Mouse (Mus musculus) layer of hippocampus, postnatal 10 days (tissue): Measurements from ENCODE around the gene Gcsh. TPM values are rescaled to one million over a fixed set of nuclear protein-coding genes. Genes with fewer than 3 reads are reported as not detected.

Experiments used
- DNase-seq, 2 experiments: peaks; one replicate each; pipeline ENCODE4 v3.0.0; 2021; ENCODE audit warnings: low spot score in 2 of 2
- long read RNA-seq: library from polyadenylated mRNA; stranded (forward); transcript quantifications from one replicate; pipeline ENCODE4 v2.0.0, GENCODE M21; 2023
- total RNA-seq, 2 experiments: library from RNA; stranded (reverse); gene quantifications; 2 replicates each; pipeline ENCODE4 v1.2.3; 2021

Gene Gcsh
- 10 to 100 TPM; 55.4 to 56.1 TPM for total RNA-seq
- long read RNA-seq, transcript Gcsh-201 (5 exons, 1,443 nt): major isoform, 83 of 98 reads
- long read RNA-seq, partial matches to known transcripts: 2 of 98 reads
- long read RNA-seq, other reads (novel, unspliced or antisense): 13 of 98 reads

DNA sequence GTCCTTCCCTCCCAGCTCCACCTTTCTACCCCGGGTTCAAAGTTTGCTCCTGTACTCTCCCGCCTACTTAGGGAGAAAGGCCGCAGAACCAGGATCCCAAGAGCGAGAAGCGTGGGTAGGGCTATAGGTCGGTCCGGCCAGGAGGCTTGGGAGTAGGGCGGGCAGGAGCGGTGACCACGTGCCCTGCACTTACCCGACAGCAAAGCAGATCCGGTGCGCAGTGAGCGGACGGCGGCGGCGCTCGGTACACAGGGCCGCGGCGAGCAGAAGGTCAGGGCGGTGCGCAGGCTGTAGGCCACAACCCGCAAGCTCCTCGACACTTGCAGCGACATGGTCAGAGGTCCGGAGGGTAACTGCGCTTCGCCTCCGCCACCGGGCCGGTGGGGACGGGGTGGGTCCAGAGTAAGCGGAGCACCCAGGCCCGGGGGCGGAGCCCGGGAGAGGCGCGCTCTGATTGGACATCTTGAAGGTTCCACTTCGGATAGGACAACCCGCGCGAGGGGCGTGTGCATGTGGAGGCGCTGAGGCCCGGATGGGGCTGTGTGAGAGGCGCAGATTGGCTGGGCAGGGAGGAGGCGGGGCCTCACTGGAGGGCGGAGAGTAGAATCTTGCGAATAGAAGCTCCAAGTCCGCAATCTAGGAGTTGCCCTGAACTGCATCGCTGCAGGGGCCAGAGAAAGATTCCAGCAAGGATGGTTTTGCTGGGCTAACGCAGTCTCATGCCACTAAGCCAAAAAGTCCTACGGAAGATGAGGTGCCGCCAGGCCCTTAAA is at the start of gene Gcsh:
Gene Gcsh, minus strand, starts transcription at position 443 of the 773 bp plus-strand sequence.
- peak; percentile 95 to 97 for DNase-seq

DNA sequence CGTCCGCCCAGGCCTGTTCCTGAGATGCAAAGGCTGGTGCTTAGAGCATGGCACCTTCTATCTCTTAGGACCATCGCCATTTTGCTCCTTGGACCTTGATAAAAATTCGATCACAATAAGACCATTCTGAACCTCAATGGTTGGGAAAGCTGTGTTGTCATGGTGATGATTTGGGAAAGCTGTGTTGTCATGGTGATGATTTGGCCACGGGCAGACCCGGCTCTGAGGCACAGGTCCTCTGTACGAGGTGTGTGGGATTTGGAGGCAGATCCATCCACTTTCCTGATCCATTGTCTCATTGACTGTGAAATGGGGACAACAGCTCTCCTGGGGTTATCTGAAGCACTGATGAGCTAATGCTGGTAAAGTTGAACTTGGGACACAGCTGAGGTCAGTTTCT is 46.5 kb upstream of the Gcsh start:
- peak in 1 of 2 experiments; percentile 14 for DNase-seq

DNA sequence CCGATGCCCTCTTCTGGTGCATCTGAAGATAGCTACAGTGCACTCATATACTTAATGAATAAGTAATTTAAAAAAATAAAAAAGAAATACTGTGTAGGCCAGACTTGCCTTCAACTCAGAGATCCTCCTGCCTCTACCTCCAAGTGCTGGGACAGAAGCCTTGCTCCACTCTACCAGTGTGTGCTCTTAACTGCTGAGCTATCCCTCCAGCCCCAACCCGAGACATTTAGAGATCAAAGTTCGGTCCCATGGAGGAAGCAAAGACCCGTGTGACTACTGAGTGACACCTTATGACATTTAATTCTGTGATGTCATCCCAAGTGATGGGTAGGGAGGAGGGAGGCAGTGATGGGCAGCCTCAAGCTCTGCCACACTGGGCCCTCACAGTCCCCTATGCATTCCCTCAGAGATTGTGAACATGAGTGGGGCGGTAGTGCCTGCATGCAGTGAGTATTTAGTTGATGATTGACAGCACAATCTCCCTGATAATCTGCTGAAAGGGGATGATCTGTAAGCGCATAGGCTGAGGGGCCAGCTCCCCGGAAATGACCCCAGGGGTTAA is 44.1 kb upstream of the Gcsh start:
- DNase-seq: no peak

DNA sequence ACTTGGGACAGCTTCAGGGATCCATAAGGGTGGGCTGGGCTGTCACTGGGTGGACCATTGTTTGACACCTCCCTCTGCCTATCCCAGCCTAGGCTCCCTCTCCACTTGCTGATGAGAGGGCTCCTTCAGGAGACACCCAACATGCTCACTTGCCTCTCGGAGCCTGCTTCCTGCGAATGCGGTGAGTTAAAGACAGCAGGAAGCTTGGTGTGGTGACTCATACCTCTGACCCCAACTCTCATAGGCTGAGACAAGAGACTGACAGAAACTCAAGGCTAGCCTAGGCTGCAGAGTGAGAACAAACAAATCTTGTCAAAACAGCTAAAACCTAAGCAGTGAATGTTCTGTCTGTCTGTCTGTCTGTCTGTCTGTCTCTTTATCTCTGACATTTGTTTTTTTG is 40.1 kb upstream of the Gcsh start:
- DNase-seq: no peak

DNA sequence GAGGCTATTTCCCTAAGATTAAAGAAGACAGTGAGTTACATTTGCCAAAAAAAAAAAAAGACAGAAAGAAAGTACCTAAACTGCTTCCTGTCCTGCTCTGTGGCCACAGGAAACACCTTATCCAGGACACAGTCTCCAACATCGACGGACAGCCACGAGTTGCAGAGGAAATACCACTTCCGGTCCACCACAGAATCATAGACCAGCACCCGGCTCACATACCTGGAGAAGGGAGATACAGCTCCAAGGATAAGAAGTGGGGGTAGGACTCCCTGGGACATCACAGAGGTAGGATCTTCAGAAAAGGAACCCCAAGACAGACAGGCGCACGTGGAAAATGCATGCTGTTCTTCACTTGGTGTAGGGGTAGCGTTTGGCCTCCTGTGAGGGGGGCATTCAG is 39.3 kb upstream of the Gcsh start:
- no peak for DNase-seq

DNA sequence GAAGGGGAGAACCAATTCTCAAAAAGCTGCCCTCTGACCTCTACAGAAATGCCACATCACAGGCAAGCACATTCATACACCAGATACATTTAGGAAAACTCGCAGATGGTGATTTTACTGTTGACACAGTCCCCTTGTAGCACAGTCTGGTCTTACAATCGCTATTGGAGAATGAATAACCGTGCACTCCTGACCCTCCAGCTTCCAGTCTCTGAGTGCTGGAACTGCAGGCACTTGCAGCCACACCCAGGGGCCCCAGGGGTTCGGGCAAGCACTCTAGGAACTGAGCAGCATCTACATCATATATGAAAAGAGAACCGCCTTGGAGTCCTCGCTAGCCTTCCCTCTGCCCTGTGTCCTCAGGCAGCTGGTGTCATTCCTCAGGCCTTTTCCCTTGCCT is 38.1 kb upstream of the Gcsh start:
- DNase-seq: no peak

DNA sequence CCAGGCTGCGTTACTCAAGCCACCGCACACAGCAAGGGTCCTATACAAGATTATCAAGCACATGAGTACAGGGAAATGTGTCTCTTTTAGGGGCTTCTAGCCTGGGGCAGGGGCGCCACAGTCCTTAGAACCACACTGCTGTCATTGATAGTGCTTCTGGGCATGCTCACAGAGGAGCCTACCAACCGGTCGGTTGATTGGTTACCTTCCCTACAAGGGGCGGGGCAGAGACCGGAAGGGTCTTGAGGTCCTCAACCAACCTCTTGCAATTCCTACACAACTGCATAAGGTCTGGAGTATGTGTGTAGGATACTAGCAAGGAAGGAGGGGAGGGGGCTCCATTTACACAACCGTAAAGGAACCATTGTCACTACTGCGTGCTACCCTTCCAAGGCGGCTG is 35.3 kb upstream of the Gcsh start:
- no peak for DNase-seq

DNA sequence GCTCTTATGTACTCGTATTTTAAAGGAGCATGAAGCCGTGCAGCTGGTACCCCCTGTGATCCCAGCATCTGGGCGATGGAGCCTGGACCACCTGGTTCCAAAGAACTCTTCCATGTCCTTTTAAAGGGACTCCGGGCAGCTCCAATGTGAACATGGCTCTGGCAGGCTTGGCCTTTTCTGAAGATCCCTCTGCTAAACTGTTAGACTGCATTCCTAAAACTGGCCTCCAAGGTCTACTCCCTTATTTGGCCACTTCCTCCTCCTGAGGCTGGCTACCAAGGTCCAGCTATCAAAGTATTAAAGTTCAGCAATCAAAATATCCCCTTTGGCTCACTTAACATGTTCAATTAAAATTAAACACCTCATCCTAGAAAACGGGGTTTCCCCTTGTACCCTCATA is 34.3 kb upstream of the Gcsh start:
- no peak for DNase-seq

DNA sequence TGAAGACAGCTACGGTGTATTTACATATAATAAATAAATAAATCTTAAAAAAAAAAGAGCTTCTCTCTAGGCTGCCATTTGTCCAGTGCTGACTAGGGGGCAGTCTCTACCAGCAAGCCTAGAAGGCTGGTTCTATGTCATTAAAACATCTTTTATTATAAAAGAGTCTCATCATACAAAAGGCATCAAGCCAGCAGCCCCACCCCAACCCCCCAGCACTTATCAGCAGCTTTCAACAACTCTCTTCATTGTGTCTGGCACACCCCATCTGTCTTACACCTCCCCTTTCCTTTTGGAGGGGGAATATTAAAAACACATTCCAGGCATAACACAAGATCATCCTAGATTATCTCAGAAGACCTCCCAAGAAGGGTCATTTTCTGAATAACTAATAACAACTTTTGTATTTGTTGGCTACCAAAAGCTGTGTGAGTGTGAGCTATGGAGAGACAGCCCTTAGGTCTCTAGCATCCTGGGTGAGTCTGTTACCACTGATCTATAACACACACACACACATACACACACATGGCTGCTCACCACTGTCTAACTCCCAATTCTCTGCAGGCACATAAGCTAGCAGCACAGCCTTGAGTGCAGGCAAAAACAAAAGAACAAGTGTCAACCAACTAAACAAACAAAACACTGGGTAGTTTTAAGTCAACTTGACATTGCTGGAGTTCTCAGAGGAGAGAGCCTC is 29.1 kb upstream of the Gcsh start:
- DNase-seq: peak in 1 of 2 experiments; percentile 13

DNA sequence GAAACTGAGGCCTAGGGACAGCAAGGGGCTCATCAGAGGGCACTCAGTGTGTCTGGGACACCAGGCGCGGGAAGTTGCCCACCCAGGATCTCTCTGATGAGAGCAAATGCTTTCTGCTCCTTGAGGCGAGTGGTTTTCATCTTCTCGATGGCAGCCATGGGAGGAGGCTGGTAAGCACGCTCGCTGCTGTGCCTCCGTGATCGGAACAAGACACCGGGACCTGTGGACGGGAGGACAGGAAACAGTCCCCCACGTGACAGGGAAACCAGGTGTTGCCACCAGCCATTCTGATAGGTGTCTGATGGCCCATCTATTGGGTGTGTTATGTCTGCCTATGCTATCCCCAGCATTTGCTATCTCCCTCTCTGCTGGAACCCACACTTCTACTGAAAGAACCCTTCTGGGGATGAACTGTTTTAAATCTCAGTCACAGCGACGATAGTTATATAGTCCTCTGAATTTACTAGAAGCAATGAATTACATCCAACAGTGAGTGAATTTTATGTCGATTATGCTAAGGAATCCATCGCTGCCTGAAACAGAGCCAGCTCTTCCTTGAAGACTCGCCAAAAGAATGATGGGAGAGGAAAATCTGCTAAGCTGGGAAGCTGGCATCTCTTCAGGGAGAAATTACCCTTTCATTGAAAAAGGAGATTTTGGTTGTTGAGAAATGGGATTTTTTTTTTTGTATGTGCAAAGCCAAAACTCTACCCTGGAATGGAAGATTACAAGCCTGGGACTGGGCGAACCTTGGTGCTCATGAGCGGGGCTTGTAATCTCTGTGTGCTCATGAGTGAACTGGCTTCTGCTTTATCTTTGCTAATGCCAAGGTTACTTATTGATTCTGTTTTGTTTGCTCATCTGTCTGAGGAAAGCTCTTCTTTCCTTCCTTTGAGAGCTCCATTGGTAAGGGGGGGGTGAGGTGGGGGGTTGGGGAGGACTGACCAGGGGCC is 26.3 kb upstream of the Gcsh start:
- peak; percentile 19 to 39 for DNase-seq

DNA sequence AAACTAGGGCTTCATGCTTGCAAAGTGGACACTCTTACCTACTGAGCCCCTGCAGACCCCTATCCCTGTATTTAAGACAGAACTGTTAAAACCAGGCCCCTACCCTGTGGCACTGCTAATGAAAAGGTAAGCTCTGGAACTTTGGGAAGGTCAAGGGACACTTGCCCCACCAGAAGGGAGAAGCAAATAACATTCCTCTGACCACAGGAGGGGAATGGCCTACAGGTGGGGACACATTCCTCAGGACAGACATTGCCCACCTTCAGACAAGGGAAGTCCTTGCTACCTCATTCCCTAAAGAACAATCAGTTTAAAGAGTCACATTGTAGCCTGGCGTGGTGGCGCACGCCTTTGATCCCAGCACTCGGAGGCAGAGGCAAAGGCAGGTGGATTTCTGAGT is 24.6 kb upstream of the Gcsh start:
- no peak for DNase-seq

DNA sequence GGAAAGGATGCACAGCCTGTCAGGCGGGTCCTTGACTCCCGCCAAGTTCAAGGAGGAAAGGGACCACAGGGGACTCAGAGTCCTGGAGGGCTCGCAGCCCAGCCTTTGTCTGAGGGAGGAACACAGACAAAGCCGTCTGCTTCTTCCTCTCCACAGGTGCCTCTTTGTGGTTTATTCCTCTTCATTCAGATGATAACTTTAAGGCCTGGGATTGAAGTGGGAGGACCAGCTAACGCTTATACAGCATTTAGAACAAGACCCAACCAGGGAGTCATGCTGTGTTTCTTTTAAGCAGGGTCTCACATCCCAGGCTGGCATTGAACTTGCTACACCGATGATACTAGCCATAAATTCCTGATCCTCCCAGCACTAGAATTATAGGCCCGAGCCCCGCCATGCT is 23.7 kb upstream of the Gcsh start:
- DNase-seq: no peak

DNA sequence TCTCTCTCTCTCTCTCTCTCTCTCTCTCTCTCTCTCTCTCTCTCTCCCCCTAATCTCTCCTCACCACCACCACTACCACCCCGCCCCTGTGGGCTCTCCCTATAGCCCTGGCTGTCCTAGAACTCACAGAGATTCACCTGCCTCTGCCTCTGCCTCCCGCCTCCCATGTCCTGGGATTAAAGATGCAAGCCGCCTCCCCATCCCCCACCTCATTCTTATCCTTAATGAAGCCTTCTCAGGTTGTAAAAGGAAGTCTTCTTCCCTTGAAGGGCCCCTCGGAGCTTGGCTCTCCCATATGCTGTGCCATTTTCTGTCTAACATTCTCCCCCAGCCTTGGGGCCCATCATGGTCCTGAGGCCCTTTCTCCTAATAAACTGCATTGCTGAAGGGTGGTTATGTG is 22.3 kb upstream of the Gcsh start:
- DNase-seq: no peak

DNA sequence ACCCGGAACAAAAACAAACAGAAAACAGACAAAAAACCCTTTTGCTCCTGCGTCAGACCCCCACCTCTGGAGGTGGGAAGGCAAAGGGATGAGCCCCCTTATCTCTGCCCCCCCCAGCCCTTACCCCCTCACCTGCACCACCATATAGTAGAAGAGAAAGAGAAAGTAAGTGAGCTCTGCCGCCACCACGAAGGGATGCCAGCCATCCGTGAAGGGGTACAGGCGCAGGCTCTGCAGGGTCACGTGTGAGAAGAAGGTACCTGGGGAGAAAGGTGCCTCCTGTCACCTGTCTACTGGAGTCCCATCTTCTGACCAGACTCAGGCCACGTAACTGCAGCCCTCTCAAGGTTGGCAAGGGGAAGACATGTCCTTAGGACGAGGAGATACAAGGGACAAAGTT is 18.0 kb upstream of the Gcsh start:
- no peak for DNase-seq

DNA sequence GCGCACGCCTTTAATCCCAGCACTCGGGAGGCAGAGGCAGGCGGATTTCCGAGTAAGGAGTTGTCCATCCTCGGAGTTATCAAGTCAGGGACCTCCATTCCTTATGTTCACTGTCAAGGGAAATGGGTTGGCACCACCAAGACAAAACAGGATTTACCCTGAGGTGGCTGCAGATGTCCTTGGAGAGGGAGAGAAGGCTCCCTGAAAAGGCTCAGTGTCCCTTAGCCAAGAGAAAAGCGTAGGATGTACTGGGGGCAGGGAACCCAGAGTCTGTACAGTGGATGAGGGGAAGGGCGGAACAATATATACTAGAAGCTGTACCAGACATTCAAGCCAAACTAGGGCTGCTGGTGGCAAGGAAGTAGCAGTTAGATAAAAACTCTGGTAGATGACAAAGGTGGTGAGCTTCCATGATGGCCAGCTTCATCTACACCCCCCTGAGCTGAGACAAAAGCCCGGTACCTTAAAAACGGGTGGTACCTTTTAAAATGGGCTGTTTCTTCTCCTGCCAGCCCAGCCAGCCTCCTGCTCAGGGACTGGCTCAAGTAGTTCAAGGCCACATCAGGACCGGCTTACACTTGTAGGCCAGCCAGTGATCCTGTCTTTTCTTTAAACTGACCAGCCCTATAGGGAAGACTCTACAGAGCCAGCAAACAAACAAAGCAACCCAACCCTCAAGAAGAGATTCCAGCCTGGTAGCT is 829 bp upstream of the Gcsh start:
- DNase-seq: no peak

DNA sequence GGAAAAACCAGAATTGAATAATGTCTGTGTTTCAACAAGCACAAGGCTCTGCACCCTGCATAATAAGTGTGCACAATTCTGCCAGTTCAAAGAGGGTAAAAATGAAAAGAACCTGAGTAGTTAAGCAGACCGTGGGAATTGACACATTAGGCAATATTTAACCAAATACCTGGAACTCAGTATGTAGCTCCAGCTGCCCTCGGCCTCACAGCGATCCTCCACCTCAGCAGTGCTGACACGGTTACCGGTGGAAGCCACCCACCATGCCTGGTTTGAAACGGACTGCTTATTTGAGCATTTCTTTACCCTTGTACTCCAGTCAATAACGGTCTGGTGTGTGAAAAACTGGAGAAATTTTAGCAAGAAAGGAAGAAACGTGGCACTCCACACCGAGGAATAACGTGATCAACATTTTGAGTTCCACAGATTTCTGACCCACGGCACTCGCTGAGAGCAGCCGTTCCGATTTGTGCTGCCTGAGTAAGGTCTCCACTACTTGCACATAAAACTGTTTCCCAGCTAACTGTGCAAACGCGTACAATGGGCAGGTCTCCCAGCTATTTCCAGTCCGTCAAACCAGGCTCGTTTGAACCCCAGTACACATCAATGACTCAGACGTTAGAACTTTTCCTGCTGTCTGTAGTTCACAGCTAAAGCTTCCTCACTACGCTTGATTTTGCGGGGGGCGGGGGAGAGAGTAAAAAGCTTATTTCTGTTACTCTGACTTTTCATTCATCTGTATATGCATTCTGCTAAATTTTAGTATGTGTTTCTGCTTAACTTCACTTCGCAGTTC is 963 bp downstream of the Gcsh start:
- DNase-seq: no peak

DNA sequence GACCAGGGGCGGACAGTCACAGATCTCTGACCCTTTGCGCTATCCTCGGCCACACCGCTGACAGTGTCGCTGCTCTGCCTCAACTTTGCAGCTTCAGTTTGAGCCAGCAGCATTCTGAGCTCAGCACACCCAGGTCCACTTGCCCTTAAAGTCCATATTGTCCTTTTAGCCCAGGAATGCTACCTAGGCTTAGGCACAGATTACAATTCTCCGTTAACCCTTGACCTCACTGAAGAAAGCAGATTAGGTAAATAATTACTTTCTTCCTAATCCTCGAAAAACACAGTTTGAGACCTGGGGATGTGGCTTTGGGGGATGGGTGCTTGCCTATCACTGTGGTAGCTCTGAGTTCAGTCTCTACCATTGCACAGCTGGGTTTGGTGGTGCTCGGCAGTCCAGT is 2.1 kb downstream of the Gcsh start:
- no peak for DNase-seq

DNA sequence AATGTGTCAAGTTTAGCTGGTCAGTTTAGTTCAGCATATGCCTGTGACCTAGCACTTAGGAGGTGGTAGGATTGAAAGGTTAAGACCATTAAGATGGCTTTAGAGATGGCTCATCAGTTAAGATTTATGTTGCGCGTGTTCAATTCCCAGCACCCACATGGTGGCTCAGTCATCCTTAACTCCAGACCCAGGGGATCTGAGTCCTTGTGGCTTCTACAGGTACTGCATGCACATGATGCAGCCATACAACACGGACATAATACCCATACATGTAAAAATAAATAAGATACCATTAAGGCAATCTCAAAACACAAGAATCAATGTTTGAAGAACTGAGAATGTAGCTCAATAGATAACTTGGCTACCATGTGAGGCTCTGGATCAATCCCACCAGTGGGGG is 3.5 kb downstream of the Gcsh start:
- no peak for DNase-seq

DNA sequence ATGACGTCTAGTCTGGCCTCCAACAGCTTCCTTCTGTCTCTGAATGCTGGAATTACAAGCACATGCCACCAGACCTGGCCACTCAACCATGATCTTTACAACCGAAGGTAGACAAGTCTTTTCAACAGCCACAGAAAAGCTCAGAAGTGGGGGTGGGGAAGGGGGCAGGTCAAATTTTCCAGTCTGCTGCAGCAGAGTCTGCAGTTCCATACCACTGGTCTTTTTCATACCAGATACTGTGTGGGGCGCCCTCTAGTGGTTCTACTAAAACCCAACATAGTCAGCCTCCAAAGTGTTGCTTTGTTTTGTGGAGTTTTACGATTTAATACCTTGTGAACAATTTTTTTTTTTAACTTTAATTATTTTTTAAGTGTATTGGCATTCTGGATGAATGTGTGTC is 13.2 kb downstream of the Gcsh start:
- DNase-seq: peak; percentile 61 to 70
